Mouse (Mus musculus) gastrocnemius, postnatal 36 days (tissue): ENCODE measurements around the gene Tex33. TPM values are rescaled to one million over a fixed set of nuclear protein-coding genes. Genes with fewer than 3 reads are reported as not detected.

Experiments used
- DNase-seq, 2 experiments: peaks; one replicate each; pipeline ENCODE4 v3.0.0; 2022
- intact Hi-C: fragments of 180-260 bp; cut with DNase I; formaldehyde crosslinking; loops from one replicate; pipeline ENCODE4 v1.15.1; 2025
- total RNA-seq, 2 experiments: library from RNA; stranded (reverse); gene quantifications; 2 replicates each; pipeline ENCODE4 v1.2.3; 2021

Tex33 gene
- total RNA-seq, 2 experiments from 2014 or later: not detected

- intact Hi-C loops: loop anchor here (5.0 kb wide), 1 partner anchor 243 kb away; no protein-coding TSS in a partner anchor
- no peak for DNase-seq
These were observed 24.7 kb upstream of the Tex33 start for GRCm38 (mm10) chr15:78420395-78420794.

- DNase-seq: no peak
- intact Hi-C loops: no loop called here
These were observed 21.2 kb upstream of the Tex33 start for GRCm38 (mm10) chr15:78416937-78417336.

GRCm38 (mm10) chr15:78414157-78414556, 18.4 kb upstream of the Tex33 start:
- DNase-seq: no peak
- intact Hi-C loops: no loop called here

GRCm38 (mm10) chr15:78413719-78414117, 18.0 kb upstream of the Tex33 start:
- intact Hi-C loops: no loop called here

GRCm38 (mm10) chr15:78413083-78413718, 17.5 kb upstream of the Tex33 start:
- no peak for DNase-seq
- intact Hi-C loops: no loop called here

More at GRCm38 (mm10) chr15:78413719-78414117, 18.0 kb upstream of the Tex33 start:
- no peak for DNase-seq

- intact Hi-C loops: no loop called here
- no peak for DNase-seq
These were observed 13.9 kb upstream of the Tex33 start for GRCm38 (mm10) chr15:78409570-78410052.

- intact Hi-C loops: no loop called here
- peak; percentile 85 to 90 for DNase-seq
These were observed 10.7 kb upstream of the Tex33 start, which contains the start of gene Mpst for GRCm38 (mm10) chr15:78406293-78406934. Gene Mpst, plus strand, starts transcription at chr15:78406416.

GRCm38 (mm10) chr15:78405517-78406211, 10.0 kb upstream of the Tex33 start, which contains the start of gene Tst:
Gene Tst, minus strand, starts transcription at chr15:78405907.
- intact Hi-C loops: no loop called here

GRCm38 (mm10) chr15:78405098-78405497, 9.4 kb upstream of the Tex33 start:
- intact Hi-C loops: no loop called here
- DNase-seq: no peak

More at GRCm38 (mm10) chr15:78405517-78406211, 10.0 kb upstream of the Tex33 start, which contains the start of gene Tst:
- peak; percentile 76 to 82 for DNase-seq

- DNase-seq: no peak
- intact Hi-C loops: loop anchor here (1.0 kb wide), 1 partner anchor 24 kb away; the partner anchor contains the start of gene Kctd17
These were observed 8.2 kb upstream of the Tex33 start for GRCm38 (mm10) chr15:78403896-78404295.

- intact Hi-C loops: loop anchor here (1.0 kb wide), 1 partner anchor 25 kb away; the partner anchor contains the start of gene Kctd17
These were observed 7.6 kb upstream of the Tex33 start for GRCm38 (mm10) chr15:78403301-78403741.

GRCm38 (mm10) chr15:78402423-78402822, 6.7 kb upstream of the Tex33 start:
- intact Hi-C loops: no loop called here
- DNase-seq: no peak

More at GRCm38 (mm10) chr15:78403301-78403741, 7.6 kb upstream of the Tex33 start:
- DNase-seq: no peak

GRCm38 (mm10) chr15:78401921-78402320, 6.2 kb upstream of the Tex33 start:
- intact Hi-C loops: no loop called here
- DNase-seq: peak; percentile 55 to 64

GRCm38 (mm10) chr15:78401345-78401744, 5.6 kb upstream of the Tex33 start:
- no peak for DNase-seq
- intact Hi-C loops: no loop called here

- intact Hi-C loops: no loop called here
- DNase-seq: no peak
These were observed 4.9 kb downstream of the Tex33 start for GRCm38 (mm10) chr15:78390855-78391254.

GRCm38 (mm10) chr15:78385564-78385963, 10.1 kb downstream of the Tex33 start:
- intact Hi-C loops: no loop called here
- no peak for DNase-seq

- DNase-seq: no peak
- intact Hi-C loops: no loop called here
These were observed 11.2 kb downstream of the Tex33 start for GRCm38 (mm10) chr15:78384220-78385116.

GRCm38 (mm10) chr15:78383450-78384219, 12.1 kb downstream of the Tex33 start:
- no peak for DNase-seq
- intact Hi-C loops: no loop called here

- no peak for DNase-seq
- intact Hi-C loops: no loop called here
These were observed 13.6 kb downstream of the Tex33 start for GRCm38 (mm10) chr15:78382115-78382514.
